12 mouse cellular contexts compared by ENCODE assay signal in the genomic region with DNA sequence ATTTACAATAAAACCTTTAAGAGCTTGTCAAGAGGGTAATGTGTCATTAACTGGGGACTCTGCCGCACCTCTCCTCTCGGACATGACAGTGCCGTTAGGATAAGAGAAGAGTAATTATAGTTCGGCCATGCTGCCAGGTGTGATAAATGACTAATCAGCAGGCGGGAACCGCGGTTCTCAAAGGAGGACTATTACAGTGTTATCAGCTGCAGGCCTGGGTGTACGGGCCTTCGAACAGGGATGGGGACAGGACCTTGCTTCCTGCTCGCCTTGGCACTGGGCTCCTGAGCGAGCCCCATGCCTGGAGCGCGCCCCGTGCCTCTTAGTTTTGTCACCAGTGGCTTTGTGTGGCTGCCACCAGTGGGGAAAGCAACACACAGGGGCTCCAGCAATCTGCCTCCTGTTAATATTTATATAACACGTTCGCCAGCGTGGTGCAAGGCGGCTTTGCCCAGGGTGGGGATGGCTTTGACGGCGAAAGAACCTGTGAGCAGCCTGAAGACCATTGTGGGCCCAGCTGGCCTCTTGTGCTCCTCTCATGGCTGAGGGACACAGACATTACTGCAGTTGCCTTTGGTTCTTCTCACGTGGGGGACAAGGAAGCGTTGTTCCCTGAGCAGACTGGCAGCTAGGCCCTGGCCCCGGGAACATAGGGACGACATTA.
DNase-seq lines count a peak whose midpoint lies in the region; ATAC-seq lines count a peak whose summit lies in the region.
"Had no signal": no experiment of that assay in that cellular context is flagged by ENCODE, and none has a peak within 500 bp of the region (broad histone marks: within the 10 kb centered on the region; RNA-seq: fewer than 3 reads in every experiment).

No protein-coding gene starts in this region.

- WGBS in heart, embryonic 11.5 days (ENCODE audit: insufficient replicate concordance), result 49% methylated on average over 24 of the region's 24 CpGs
- WGBS in intestine, embryonic 15.5 days, result 41% methylated on average over 24 of the region's 24 CpGs
- WGBS in midbrain, embryonic 12.5 days, result 72% methylated on average over 24 of the region's 24 CpGs

- no peak for DNase-seq in heart, postnatal 4 days
- DNase-seq in c-Kit-positive CD71-positive TER-119-positive erythroid progenitor cells, embryonic 14.5 days (ENCODE audit: low spot score), result peak; percentile 19
- DNase-seq in cerebellum, adult 18-20 months, result no peak
- DNase-seq in adrenal gland, adult (ENCODE audit: inconsistent age in 2 of 2, low spot score in 1 of 2), result no peak
- DNase-seq in kidney, postnatal 25 days, result no peak
- DNase-seq: embryo, embryonic 11 days; layer of hippocampus, postnatal 36 days had no signal

- H3K4me3 ChIP-seq in heart, embryonic 11.5 days (ENCODE audit: low read depth, low read length), result no peak overlapping the region
- no peak overlapping the region for H3K4me3 ChIP-seq in intestine, embryonic 15.5 days (replicated peaks)
- no peak overlapping the region for H3K4me3 ChIP-seq in midbrain, embryonic 12.5 days
- H3K4me3 ChIP-seq: heart, adult 2 months; kidney, embryonic 15.5 days had no signal

- 0 out of 2 replicates have a peak overlapping the region, but pooled peaks have one; percentile 11 for H3K27ac ChIP-seq in heart, embryonic 11.5 days (ENCODE audit: low read depth, low read length)
- no peak overlapping the region for H3K27ac ChIP-seq in intestine, embryonic 15.5 days
- H3K27ac ChIP-seq in midbrain, embryonic 12.5 days (replicated peaks), result 0 out of 2 replicates have a peak overlapping the region, but pooled peaks have one; percentile 17
- H3K27ac ChIP-seq: heart, adult 2 months; kidney, embryonic 15.5 days had no signal

- peak overlapping the region; percentile 10; the same call in 1 of the 2 replicates for H3K4me2 ChIP-seq in heart, embryonic 11.5 days
- no peak overlapping the region; the same call in 1 of the 2 replicates for H3K4me2 ChIP-seq in intestine, embryonic 15.5 days (replicated peaks)
- H3K4me2 ChIP-seq in midbrain, embryonic 12.5 days (replicated peaks), result no peak overlapping the region

- no peak overlapping the region for H3K9ac ChIP-seq in heart, embryonic 11.5 days (ENCODE audit: low read depth, low read length)
- peak overlapping the region; percentile 5; the same call in 1 of the 2 replicates for H3K9ac ChIP-seq in intestine, embryonic 15.5 days
- no peak overlapping the region; the same call in 1 of the 2 replicates for H3K9ac ChIP-seq in midbrain, embryonic 12.5 days (replicated peaks)
- H3K9ac ChIP-seq: kidney, embryonic 15.5 days had no signal

- H3K4me1 ChIP-seq in heart, embryonic 11.5 days (ENCODE audit: control insufficient read depth, insufficient read depth, low read length), result peaks cover 19% of the 10 kb centered on the region
- H3K4me1 ChIP-seq in intestine, embryonic 15.5 days (replicated peaks), result 0 out of 2 replicates have a peak, but pooled peaks cover 5% of the 10 kb centered on the region
- peaks cover 29% of the 10 kb centered on the region for H3K4me1 ChIP-seq in midbrain, embryonic 12.5 days

- 0 out of 2 replicates have a peak, but pooled peaks cover 2% of the 10 kb centered on the region for H3K27me3 ChIP-seq in heart, embryonic 11.5 days (ENCODE audit: control insufficient read depth, insufficient read depth, low read length)
- H3K27me3 ChIP-seq in intestine, embryonic 15.5 days (replicated peaks), result no peaks in the 10 kb centered on the region
- H3K27me3 ChIP-seq in midbrain, embryonic 12.5 days, result peaks cover 59% of the 10 kb centered on the region

- no peaks in the 10 kb centered on the region for H3K9me3 ChIP-seq in heart, embryonic 11.5 days (replicated peaks; ENCODE audit: control insufficient read depth, low read length)
- H3K9me3 ChIP-seq in intestine, embryonic 15.5 days, result no peaks in the 10 kb centered on the region
- no peaks in the 10 kb centered on the region for H3K9me3 ChIP-seq in midbrain, embryonic 12.5 days
- H3K9me3 ChIP-seq: kidney, embryonic 15.5 days had no signal

- ATAC-seq in heart, embryonic 11.5 days (replicated peaks; ENCODE audit: insufficient number of reproducible peaks, low FRiP score, low TSS enrichment), result peak; percentile 69; the same call in 1 of the 2 replicates
- ATAC-seq in intestine, embryonic 15.5 days, result peak; percentile 71
- ATAC-seq in midbrain, embryonic 12.5 days (ENCODE audit: low FRiP score, low read depth), result peak; percentile 52; the same call in 1 of the 2 replicates

- H3K36me3 ChIP-seq in heart, embryonic 11.5 days (ENCODE audit: control insufficient read depth, insufficient read depth, low read length), result no peaks in the 10 kb centered on the region
- no peaks in the 10 kb centered on the region for H3K36me3 ChIP-seq in intestine, embryonic 15.5 days
- no peaks in the 10 kb centered on the region for H3K36me3 ChIP-seq in midbrain, embryonic 12.5 days
- H3K36me3 ChIP-seq: kidney, embryonic 15.5 days had no signal
